Mouse (Mus musculus) lung, embryonic 15.5 days (tissue): Measurements from ENCODE around the gene Il15ra. TPM values are rescaled to one million over a fixed set of nuclear protein-coding genes. Genes with fewer than 3 reads are reported as not detected.
A peak's percentile ranks its signal among the peaks of the same experiment; 100 is the strongest.

ENCODE experiments used
- ATAC-seq: fragments of 200-750 bp; cut with Nextera tagmentation; 2 replicates; pipeline ENCODE4 v1.8.0; 2017; ENCODE audit warnings: moderate number of reproducible peaks, borderline replicate concordance; ENCODE audit not compliant: low FRiP score, low TSS enrichment; ENCODE audit errors: extremely low read depth
- H3K27ac ChIP-seq: fragments of 300-500 bp; sonication (generic); 2 replicates; pipeline ENCODE4 v1.5.1; 2015; ENCODE audit warnings: moderate library complexity, mild to moderate bottlenecking, inconsistent platforms
- H3K27me3 ChIP-seq: fragments of 300-500 bp; sonication (generic); 2 replicates; pipeline ENCODE4 v1.6.1; 2015; ENCODE audit warnings: inconsistent platforms
- H3K36me3 ChIP-seq: fragments of 300-500 bp; sonication (generic); 2 replicates; pipeline ENCODE4 v1.6.1; 2015; ENCODE audit warnings: inconsistent platforms
- H3K4me1 ChIP-seq: fragments of 300-500 bp; sonication (generic); 2 replicates; pipeline ENCODE4 v1.6.1; 2015; ENCODE audit warnings: inconsistent platforms
- H3K4me2 ChIP-seq: fragments of 300-500 bp; sonication (generic); 2 replicates; pipeline ENCODE4 v1.6.1; 2015; ENCODE audit warnings: inconsistent platforms, mild to moderate bottlenecking, moderate library complexity
- H3K4me3 ChIP-seq: fragments of 300-500 bp; sonication (generic); 2 replicates; pipeline ENCODE4 v1.5.1; 2015; ENCODE audit warnings: mild to moderate bottlenecking, inconsistent platforms
- H3K9ac ChIP-seq: fragments of 300-500 bp; sonication (generic); 2 replicates; pipeline ENCODE4 v1.6.1; 2015; ENCODE audit warnings: inconsistent platforms
- H3K9me3 ChIP-seq: fragments of 300-500 bp; sonication (generic); 2 replicates; pipeline ENCODE4 v1.6.1; 2016; ENCODE audit warnings: inconsistent platforms
- WGBS: fragments of 180-500 bp; shearing (Covaris S2); methylation state at CpG from one replicate; pipeline ENCODE4 v1.1.7; 2015; 5-methylcytosine and 5-hydroxymethylcytosine counted together
- polyA plus RNA-seq: library from polyadenylated mRNA; unstranded; fragments of >200 nt; fragmentation: Nextera tagmentation; extraction: Ambion mirVana; gene quantifications from 2 replicates; pipeline ENCODE4 v1.2.1, GENCODE M21; 2015

Gene Il15ra
- polyA plus RNA-seq, 1 experiment from 2014 or later: 4.5 TPM

GRCm38 (mm10) chr2:11766485-11767160, 61.5 kb downstream of the Il15ra start:
- Histone ChIP-seq H3K27me3 (no peaks in the 10 kb centered on the region), H3K27ac (no peak overlapping the region), H3K9me3 (no peaks in the 10 kb centered on the region), H3K4me2 (no peak overlapping the region), H3K4me1 (no peaks in the 10 kb centered on the region), H3K4me3 (no peak overlapping the region), H3K9ac (no peak overlapping the region), H3K36me3 (peaks cover 64% of the 10 kb centered on the region)
- 77% methylated on average over 5 of the region's 5 CpGs for whole genome bisulfite sequencing
- ATAC-seq: no peak

GRCm38 (mm10) chr2:11767161-11767545, 62.1 kb downstream of the Il15ra start:
- peaks cover 58% of the 10 kb centered on the region for H3K36me3 ChIP-seq
- H3K9ac ChIP-seq: no peak overlapping the region
- no peak for ATAC-seq
- H3K4me1 ChIP-seq: no peaks in the 10 kb centered on the region
- no peaks in the 10 kb centered on the region for H3K27me3 ChIP-seq
- WGBS: 89% methylated on average over 10 of the region's 10 CpGs
- no peaks in the 10 kb centered on the region for H3K9me3 ChIP-seq
- no peak overlapping the region for H3K4me2 ChIP-seq
- H3K4me3 ChIP-seq: no peak overlapping the region
- no peak overlapping the region for H3K27ac ChIP-seq

- peaks cover 13% of the 10 kb centered on the region for H3K4me1 ChIP-seq
- no peak for ATAC-seq
- no peak overlapping the region for H3K9ac ChIP-seq
- peaks cover 23% of the 10 kb centered on the region; the same call in 1 of the 2 replicates for H3K36me3 ChIP-seq
- H3K27me3 ChIP-seq: no peaks in the 10 kb centered on the region
- no peaks in the 10 kb centered on the region for H3K9me3 ChIP-seq
- H3K4me2 ChIP-seq: no peak overlapping the region
- H3K4me3 ChIP-seq: no peak overlapping the region
- no peak overlapping the region for H3K27ac ChIP-seq
- WGBS: 83% methylated on average over 4 of the region's 4 CpGs
These were observed 66.6 kb downstream of the Il15ra start for GRCm38 (mm10) chr2:11771701-11772100.

- Histone ChIP-seq H3K4me2 (no peak overlapping the region), H3K4me1 (peaks cover 14% of the 10 kb centered on the region), H3K4me3 (no peak overlapping the region), H3K9me3 (no peaks in the 10 kb centered on the region), H3K9ac (no peak overlapping the region), H3K36me3 (peaks cover 16% of the 10 kb centered on the region; the same call in 1 of the 2 replicates), H3K27me3 (no peaks in the 10 kb centered on the region), H3K27ac (no peak overlapping the region)
- ATAC-seq: no peak
- WGBS: 79% methylated on average over 4 of the region's 4 CpGs
These were observed 67.3 kb downstream of the Il15ra start for GRCm38 (mm10) chr2:11772401-11772800.

DNA sequence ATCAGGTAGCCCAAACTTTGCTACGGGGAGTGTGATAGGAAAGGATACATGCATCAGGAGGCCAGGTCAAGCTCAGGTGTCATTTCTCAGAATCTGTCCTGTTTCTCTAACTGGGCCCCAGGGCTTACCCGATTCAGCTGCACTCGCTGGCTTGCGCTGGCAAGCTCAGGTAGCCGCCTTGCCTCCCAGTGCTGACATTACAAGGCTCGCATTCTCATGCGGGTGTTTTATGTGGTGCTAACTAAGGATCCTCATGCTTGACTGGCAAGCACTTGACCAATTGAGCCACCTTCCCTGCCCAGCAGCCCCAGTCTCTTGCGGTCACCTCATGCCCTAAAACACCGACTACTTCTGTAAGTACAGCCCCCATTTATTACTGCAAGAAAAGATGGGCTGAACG, 69.3 kb downstream of the Il15ra start:
- H3K4me2 ChIP-seq: no peak overlapping the region
- no peak overlapping the region for H3K9ac ChIP-seq
- no peaks in the 10 kb centered on the region for H3K9me3 ChIP-seq
- H3K4me1 ChIP-seq: peaks cover 22% of the 10 kb centered on the region
- no peak overlapping the region for H3K4me3 ChIP-seq
- no peak for ATAC-seq
- WGBS: 84% methylated on average over 10 of the region's 10 CpGs
- no peak overlapping the region for H3K27ac ChIP-seq
- H3K36me3 ChIP-seq: 0 out of 2 replicates have a peak, but pooled peaks cover 4% of the 10 kb centered on the region
- H3K27me3 ChIP-seq: no peaks in the 10 kb centered on the region

DNA sequence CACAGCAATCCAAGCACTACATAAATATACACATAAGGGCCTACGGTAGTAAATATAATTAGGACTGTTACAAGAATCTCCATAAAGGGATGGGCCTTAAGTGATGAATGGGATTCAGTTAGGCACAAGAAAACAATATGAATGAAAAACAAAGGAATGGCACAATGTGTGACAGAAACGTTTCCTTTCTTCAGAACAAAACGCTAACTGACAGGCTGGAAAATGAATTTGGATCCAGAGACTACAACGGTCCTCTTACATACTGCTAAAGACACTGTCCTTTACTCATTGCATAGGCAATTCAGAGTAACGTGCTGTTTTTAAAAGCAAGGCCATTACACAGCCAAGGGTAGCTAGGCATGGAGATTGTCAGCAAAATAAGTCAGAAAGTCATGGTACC, 70.0 kb downstream of the Il15ra start:
- H3K4me1 ChIP-seq: peaks cover 27% of the 10 kb centered on the region
- no peaks in the 10 kb centered on the region for H3K36me3 ChIP-seq
- H3K4me3 ChIP-seq: no peak overlapping the region
- no peak overlapping the region for H3K27ac ChIP-seq
- ATAC-seq: no peak
- no peak overlapping the region for H3K4me2 ChIP-seq
- no peaks in the 10 kb centered on the region for H3K27me3 ChIP-seq
- H3K9me3 ChIP-seq: no peaks in the 10 kb centered on the region
- WGBS: 80% methylated on average over 5 of the region's 5 CpGs
- no peak overlapping the region for H3K9ac ChIP-seq

DNA sequence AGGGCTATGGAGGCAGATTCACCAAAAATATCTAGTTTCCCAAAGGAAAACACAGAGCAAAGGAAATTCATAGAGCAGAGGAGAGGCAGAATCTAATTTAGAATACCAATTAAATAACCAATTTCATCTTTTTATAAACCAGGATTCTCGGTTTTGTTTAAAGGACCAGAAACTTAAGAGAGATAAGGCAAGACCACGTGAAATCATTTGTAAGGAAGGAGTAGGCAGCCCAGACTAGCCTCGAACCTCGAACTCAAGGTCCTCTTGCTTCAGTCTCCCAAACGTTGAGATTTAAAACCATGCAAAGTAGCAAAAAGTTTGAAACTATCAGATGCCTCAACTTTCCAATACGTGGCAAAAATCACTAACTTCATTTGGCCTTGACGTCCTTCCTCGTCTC, 71.3 kb downstream of the Il15ra start:
- peaks cover 27% of the 10 kb centered on the region for H3K4me1 ChIP-seq
- H3K9ac ChIP-seq: peak overlapping the region; percentile 84
- no peak for ATAC-seq
- peaks cover 11% of the 10 kb centered on the region for H3K36me3 ChIP-seq
- no peaks in the 10 kb centered on the region for H3K27me3 ChIP-seq
- H3K9me3 ChIP-seq: no peaks in the 10 kb centered on the region
- H3K4me2 ChIP-seq: peak overlapping the region; percentile 75
- peak overlapping the region; percentile 80 for H3K4me3 ChIP-seq
- H3K27ac ChIP-seq: no peak overlapping the region
- whole genome bisulfite sequencing: 43% methylated on average over 8 of the region's 8 CpGs

DNA sequence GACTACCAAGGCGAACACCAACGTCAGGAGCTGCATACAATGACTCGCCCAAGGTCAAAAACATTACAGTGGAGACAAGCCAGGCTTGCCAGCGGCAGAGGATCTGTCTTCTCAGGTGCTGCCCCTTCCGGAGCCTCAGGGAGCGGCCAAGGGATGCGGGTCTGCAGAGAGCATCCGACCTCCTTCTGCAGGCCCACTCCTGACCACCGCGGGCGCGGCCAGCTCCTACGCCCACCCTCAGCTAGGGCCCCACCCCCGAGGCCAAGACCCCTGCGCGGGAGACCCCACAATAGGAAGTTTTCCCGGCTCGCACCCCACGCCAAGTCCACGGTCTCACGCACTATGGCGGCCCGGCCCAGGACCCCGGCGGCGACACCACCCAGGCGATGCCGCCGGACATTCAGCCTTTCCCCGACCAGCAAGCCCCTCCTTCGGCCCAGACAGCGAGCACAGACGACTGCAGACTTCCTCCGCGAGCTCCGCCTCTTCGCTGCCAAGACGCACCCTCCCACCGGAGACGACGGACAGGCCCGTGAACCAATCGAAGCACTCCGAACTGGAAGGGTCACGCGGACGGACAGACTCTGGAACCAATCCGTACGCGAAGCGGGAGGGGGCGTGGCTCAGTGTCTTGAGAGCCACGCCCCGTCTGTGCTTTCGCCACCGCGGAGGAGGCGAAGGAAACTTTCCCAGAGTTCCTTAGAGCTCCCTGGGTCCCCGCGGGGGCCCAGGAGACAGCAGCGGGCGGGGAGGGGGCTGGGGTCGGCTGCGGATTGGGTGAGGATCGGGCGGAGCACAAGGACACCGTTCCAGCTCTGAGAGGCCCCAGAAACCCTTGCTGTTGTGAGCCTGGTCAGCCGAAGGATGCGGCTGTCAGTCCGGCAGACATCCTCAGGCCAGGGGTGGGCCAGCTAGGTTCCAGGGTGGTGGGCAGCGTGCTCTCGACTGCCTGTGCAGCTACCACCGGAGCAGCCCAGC, 72.3 kb downstream of the Il15ra start, which contains the start of the genes Fbh1 and Ankrd16:
Gene Fbh1, minus strand, starts transcription at position 492 of the 978 bp plus-strand sequence.
Gene Ankrd16, plus strand, starts transcription at position 786 of the 978 bp plus-strand sequence.
- Histone ChIP-seq H3K9me3 (no peaks in the 10 kb centered on the region), H3K36me3 (peaks cover 21% of the 10 kb centered on the region), H3K4me2 (peak within 1 kb of the TSS; percentile 95), H3K9ac (peak within 1 kb of the TSS; percentile 84), H3K27ac (peak within 1 kb of the TSS; percentile 95), H3K4me1 (peaks cover 27% of the 10 kb centered on the region), H3K4me3 (peak within 1 kb of the TSS; percentile 80), H3K27me3 (no peaks in the 10 kb centered on the region)
- under 1% methylated on average over 73 of the region's 73 CpGs for WGBS
- ATAC-seq: peak; percentile 96

- no peaks in the 10 kb centered on the region for H3K27me3 ChIP-seq
- H3K4me2 ChIP-seq: peak overlapping the region; percentile 95
- H3K9me3 ChIP-seq: no peaks in the 10 kb centered on the region
- ATAC-seq: peak; percentile 82
- H3K9ac ChIP-seq: peak overlapping the region; percentile 66
- peak overlapping the region; percentile 95 for H3K27ac ChIP-seq
- H3K36me3 ChIP-seq: peaks cover 30% of the 10 kb centered on the region
- under 1% methylated on average over 43 of the region's 43 CpGs for WGBS
- H3K4me3 ChIP-seq: peak overlapping the region; percentile 80
- peaks cover 27% of the 10 kb centered on the region for H3K4me1 ChIP-seq
These were observed 73.2 kb downstream of the Il15ra start for GRCm38 (mm10) chr2:11778087-11778823.
